Mouse (Mus musculus): ENCODE results near the gene Amhr2.

DNA sequence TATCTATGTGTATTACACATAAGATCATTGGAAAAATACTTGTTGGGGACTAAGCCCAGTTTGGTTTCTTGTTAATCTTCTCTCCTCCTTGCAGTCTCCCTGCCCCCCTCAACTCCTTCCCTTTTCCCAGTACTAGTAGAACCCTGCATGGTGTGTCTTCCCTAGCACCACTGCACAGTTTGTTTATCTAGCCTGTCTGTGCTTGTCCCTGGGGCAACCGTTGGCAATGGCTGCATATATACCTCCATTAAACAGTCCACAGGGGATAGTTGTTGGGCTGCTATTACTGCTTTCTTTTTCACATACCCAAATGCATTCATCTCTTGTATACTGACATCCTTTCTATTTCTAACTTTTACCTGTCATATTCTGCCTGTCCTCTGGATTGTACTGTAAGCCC, 42.5 kb downstream of the Amhr2 start:
- no peak for TF ChIP-seq CTCF (conservative IDR thresholded peaks at IDR 0.05; ENCODE audit: low read length)
- TF ChIP-seq NANOG (IDR thresholded peaks at IDR 0.05; ENCODE audit: borderline replicate concordance, low read length), result no peak

All from E14TG2a.4 (cell line).